Mouse (Mus musculus): ENCODE results near the gene Hibadh. TPM values are rescaled to one million over a fixed set of nuclear protein-coding genes. Genes with fewer than 3 reads are reported as not detected.
A peak's percentile ranks its signal among the peaks of the same experiment; 100 is the strongest.

Hibadh gene
- total RNA-seq, 2 experiments from 2014 or later = 219 to 227 TPM

DNA sequence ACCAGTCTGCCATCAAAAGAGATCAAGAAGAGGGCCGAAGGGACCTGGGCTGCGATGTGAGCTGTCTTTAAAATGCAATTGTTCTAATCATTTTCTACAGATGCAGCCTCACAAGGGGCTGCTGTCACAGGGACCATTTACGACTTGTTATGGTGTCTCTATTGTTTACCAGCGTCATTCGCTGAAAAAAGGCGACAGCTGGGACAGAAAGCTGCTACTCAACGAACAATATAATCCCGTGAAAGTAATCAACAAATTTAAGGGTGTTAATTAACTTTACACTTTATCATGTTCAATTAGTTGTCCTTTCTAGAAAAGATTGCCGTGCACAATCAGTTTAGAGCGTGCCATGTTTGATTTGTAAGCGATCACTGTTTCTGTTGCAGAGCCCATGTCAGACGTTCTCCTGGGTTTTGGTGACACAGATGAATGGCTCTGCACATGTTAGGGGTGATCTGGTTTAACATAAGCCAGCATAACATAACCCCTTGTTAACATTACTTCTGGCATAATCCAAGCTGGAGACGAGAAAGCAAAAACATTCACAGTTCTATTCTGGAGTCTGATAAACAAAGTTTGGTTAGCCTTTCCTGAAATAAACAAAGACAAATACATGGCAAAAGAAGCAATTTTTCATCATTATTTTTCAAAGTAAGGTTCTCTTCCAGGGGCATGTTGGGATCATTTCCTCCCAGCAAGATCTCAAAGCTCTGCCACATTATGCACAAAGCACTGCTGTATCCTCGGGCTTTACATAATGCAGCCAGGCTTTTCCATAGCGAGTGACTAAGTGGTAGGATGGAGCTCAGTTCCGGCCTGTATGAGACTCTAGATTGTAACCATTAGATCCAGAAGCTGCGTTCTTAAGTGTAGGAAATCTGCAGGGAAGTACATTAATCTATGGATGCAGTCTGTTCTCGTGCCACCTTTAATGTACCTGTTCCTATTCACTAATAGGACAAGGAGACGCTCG is 72.6 kb downstream of the Hibadh start:
- DNase-seq = no peak

DNA sequence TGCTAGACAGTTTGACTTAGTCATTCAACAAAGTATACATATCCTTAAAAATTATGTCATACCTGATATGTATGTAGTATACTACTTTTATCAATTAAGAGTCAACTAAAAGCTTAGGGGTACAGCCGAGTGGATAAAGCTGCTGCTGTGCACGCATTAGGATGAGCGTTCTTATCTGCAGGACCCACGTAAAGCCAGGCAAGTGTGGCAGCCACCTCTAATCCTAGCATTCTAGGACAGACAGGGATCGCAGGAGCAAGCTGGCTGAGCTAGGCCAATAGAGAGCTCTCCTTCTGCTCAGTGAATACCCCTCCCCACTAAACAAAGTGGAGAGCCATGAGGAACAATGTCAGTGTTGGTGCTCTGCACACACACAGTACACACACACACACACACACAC is 75.0 kb downstream of the Hibadh start:
- DNase-seq = no peak

DNA sequence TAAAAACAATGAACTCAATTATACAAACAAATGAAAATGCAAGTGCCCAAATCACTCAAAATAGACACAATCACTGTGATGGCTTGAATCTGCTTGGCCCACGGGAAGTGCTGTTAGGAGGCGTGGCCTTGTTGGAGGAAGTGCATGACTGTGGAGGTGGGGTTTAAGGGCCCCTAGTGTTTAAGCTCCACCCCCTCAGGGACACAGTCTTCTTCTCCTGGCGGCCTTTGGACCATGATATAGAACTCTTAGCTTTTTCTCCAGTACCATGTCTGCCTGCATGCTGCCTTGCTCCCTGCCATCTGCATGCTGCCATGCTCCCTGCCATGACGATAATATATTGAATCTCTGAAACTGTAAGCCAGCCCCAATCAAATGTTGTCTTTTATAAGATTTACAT is 77.2 kb downstream of the Hibadh start:
- no peak for DNase-seq

GRCm38 (mm10) chr6:52559041-52559440 is 81.1 kb downstream of the Hibadh start:
- no peak for DNase-seq

DNA sequence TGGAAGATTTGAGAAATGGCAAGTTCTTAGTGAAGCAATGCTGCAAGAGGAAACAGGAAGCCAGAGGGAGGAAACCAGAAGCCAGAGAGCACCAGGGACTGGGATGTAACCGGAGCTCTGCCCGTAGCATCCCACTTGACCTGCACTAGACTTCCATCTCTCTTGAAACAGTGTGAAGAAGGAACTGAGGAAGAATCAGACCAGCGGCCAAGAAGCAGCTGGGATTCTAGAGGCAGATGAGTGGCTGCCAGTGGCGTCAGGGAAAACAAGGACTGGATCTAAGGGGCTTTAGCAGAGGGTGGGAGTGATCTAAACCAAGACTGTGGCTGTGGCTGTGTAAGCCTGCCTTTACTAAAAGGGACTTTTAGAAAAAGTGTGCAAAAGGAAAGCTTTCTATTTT is 95.8 kb downstream of the Hibadh start:
- DNase-seq = no peak

- no peak for DNase-seq
These were observed 97.7 kb downstream of the Hibadh start for GRCm38 (mm10) chr6:52542464-52542863.

- DNase-seq = no peak
These were observed 100.3 kb downstream of the Hibadh start for GRCm38 (mm10) chr6:52539911-52540310.

DNA sequence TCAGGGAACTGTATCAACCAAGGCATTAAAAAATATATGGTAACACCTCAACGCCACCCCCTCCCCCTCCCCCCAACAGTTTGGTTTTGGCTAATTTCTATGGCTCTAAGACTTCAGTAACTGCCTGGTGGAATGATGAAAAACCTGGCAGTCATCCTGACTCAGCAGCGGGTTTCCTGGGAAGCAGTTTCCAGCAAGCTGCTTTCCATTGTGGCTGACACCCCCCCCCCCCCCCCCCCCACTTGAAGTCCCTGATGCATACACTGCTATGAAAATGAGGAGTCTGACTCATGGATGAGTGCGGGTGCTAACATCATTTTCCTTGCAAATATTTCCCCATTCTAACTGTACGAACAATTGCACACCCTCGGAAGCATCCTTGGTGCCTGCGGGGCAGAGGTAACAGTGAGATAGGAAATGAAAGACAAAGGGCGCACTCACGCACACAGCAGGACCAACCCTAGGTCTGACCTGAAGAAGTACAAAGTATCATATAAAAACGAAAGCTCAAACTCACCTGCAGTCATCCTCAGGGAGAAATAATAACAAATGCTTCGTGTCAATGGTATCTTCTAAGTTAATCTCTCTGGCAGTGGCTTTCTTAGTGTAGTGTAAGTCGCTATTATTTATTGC is 105.0 kb downstream of the Hibadh start:
- DNase-seq = no peak

GRCm38 (mm10) chr6:52532144-52532492 is 108.1 kb downstream of the Hibadh start:
- DNase-seq = no peak

DNA sequence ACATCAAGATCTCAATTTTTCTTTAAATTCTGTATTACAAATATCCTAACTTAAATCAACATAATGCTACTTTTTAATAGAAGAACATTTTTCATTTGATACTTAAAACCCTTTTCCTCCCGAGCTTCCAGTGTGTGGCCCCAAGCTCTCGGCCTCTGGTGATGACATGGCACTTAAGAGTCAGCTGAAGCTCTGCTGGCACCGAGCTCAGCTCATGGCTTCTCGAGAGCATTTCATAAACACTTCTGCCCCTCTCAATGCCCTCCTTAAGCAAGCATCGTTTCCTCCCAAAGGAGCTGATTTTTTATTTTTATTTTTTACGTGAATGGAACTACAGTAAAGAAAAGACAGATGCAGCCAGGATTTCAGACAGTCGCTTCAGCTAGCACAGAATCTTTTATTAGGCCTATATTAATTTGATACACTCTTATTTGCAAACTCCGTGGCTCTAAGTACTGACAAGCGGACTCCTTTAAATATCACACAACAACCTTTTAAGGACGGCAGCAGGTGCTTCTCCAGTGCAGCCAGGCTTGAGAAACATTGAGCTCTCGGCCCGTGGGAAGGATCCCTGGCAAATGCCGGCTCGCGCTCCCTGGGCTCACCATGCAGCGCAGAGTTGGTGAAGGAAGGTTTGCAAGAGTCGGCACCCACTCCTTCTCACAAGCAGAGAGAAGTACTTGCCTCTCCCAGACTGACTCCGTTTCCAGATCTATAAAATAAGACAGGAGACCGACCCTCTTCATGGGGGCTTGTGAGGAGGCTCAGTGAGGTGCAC is 108.6 kb downstream of the Hibadh start:
- no peak for DNase-seq

DNA sequence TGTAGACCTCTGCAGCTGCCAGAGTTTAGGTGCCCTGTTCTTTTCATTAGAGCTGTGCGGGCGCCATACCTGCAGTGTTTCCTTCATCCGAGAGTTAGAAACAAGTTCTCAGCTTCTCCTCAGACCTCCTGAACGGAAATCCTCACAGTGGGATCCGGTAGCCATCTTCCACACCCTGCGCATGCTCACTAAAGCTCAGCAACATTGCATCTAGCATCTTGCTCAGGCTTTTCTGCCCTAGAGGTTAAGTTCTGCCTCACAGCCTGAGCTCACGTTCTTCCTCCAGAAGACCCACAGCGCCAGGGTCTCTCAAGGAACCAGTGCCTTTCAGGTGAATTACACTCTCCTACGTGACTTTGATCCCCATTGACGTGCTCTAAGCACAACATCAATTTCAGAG is 109.3 kb downstream of the Hibadh start:
- DNase-seq = no peak

DNA sequence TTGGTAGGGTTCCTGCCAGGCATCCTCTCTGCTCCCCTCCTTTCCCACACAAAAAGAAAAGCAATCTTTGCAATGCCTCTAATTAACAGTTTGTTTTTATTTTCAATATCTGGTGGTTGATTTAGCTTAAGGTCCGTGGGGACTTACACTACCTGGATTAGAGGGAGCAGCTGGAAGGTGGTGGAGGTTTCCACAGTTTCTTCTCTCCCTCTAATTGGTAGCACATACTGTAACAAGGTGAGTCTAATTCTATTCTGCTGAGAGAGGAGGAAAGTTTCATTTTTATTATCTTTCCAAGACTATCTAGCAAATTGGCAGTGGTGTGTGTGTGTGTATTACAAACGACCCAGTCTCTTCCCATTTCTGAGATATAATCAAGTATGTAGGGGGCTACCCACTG is 116.0 kb downstream of the Hibadh start:
- no peak for DNase-seq

DNA sequence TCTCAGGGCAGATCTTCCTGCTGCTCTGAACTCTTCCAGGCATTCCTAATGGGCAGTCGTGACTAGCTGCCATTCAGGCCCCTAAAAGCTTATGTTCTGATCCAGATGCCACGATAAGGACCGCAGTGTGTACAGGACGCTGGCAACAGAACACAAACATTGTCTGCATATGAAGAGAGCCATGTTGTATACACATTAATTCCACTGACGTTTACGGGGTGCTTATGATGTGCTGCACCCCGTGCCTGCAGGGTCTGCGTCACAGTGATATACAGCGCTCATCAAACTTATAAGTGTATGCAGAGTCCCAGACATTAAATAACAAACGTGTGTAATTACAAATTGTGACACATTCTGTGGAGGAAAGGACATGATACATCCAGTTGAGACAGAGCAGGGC is 121.5 kb downstream of the Hibadh start:
- DNase-seq = no peak

DNA sequence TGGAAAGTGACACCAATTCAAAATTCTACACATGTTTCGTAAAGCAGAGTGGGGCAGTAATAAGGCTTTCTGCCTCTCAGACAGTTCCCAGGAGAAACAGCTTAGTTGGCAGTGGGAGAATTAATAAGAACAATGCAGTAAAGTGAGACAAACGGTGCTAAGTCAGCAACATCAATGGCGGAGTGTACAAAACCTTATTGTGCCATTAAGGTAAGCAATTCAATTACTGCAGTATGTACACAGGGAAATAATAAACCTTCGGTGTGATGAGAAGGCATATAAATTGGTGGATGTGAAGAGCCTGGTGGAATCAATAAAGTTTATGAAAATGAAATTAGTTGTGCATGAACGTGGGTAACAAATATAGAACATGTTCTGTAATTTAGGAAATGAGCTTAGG is 122.9 kb downstream of the Hibadh start:
- no peak for DNase-seq

- DNase-seq = peak; percentile 53
These were observed 126.2 kb downstream of the Hibadh start for GRCm38 (mm10) chr6:52513876-52514405.

GRCm38 (mm10) chr6:52508789-52509188 is 131.4 kb downstream of the Hibadh start:
- no peak for DNase-seq

- DNase-seq = no peak
These were observed 132.2 kb downstream of the Hibadh start for GRCm38 (mm10) chr6:52507946-52508345.

- no peak for DNase-seq
These were observed 133.0 kb downstream of the Hibadh start for GRCm38 (mm10) chr6:52507171-52507570.

DNA sequence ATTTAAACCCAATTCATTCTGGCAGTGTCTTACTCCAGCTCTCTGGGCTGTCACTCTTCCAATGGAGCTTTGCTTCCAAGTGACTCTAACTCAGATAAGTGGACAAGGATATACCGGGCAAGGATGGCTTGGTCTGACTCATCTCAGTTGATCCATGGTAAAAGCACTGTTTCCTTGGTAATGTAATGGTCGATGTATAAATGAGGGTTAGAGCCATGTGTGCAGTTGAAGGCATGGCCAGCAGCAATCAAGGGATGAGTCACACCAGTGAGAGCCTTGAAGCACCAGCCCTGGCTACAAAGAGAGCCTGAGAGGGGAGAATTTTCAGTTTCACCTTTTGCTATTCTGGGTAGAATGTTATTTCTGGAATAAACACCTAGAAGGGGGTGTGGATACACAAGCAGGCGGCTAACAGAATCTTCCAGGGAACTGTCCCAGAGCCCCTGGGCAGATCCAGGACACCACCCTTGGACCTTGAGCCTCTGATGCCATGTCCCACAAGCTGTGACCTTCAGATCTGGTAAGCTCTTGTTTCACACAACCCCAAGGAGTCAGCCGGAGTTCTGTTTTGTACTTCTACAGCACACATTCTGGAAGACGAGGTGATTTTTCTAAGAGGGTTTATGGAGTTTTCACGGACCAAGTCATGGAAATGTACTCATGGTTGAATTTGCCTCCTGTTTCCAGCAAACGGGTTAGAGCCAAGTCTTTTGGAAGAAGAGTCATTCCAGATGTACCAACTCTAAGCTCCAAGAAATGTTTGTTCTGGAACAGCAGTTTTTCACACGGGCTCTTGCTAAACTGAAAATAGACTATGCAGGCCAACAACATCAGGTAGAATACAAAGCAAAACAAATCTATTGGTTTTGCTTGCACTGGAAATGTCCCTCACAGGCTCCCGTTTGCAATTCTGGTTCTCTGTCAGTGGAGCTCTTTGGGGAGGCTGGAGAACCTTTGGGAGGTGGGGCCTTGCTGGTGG is 134.1 kb downstream of the Hibadh start:
- DNase-seq = peak; percentile 27

DNA sequence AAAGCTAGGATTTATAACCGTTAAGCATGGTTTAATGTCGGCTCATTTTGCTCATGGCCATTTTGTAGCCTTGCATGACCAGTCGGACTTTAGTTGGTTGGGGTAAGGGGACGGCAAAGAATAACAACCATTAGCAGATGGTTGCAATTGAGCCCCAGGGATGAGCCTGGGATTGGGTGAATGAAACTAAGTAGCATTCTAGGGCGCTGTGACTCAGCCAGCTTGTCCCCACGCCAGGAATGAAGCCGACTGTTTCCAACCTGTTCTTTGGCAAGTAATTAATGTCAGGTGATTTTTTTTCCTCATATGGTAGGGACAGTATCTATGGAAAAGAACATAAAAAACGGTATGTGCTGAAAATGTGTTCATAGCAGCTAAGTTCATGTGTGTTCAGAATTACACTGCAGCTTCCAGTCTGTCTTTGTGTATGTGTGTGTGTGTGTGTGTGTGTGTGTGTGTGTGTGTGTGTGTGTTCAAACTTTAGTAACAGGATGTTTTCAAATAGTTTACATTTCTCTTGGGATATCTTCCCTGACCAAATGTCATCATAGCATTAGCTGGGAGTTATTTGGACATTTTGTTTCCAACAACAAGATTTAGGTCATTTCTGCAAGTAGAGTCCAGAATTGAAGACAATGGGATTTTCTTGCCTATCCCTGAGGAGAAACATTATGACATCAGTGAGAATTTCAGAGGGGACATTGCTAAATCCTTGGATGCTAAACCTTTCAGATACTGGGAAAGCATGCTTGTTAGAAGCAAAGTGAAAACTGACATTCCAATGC is 135.3 kb downstream of the Hibadh start:
- peak; percentile 59 for DNase-seq

DNA sequence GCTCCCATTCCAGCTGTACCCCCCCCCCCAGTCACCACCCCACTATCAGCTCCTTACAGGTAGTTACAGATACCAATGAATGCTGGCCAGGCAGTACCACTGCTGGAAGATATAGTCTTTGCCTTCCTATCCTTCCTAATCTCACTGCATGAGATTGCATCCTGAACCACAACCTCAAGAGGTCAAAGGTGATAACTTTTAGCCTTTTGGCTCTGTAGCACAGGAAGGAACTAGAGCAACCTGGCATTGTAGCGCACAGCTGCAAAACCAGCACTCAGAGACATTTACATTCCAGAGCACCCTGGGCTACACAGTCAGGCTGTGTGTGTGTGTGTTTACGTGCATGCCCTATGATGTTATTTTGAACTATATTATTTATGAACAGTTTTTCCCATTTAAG is 137.2 kb downstream of the Hibadh start:
- no peak for DNase-seq

Measured in adrenal gland, postnatal 10 days (tissue).